Mouse (Mus musculus): Measurements from ENCODE around the gene Fam171a2. TPM values are rescaled to one million over a fixed set of nuclear protein-coding genes. Genes with fewer than 3 reads are reported as not detected.

Gene Fam171a2
- under 1 TPM in 1 of 2 experiments, not detected in 1; 0.32 TPM for polyA plus RNA-seq (2017; shearing (Covaris generic))

GRCm38 (mm10) chr11:102447497-102447896, at the start of gene Fam171a2:
TSS of gene Fam171a2 (minus strand) at chr11:102447682.

GRCm38 (mm10) chr11:102469648-102470357, 22.3 kb upstream of the Fam171a2 start, which contains the start of gene Itga2b:
TSS of gene Itga2b (minus strand) at chr11:102470122.

GRCm38 (mm10) chr11:102430121-102431017, 17.1 kb downstream of the Fam171a2 start, which contains the start of gene Grn:
TSS of gene Grn (plus strand) at chr11:102430315.

GRCm38 (mm10) chr11:102407834-102408215, 39.7 kb downstream of the Fam171a2 start, which contains the start of gene Slc25a39:
TSS of gene Slc25a39 (minus strand) at chr11:102407946.

GRCm38 (mm10) chr11:102393238-102393634, 54.2 kb downstream of the Fam171a2 start, which contains the start of gene Rundc3a:
TSS of gene Rundc3a (plus strand) at chr11:102393403.

Other genes with a start within 250 kb of the Fam171a2 start
- 10 to 100 TPM; 23.2 to 25.0 TPM for gene Hdac5, start 217.5 kb downstream of the Fam171a2 start, polyA plus RNA-seq (2017; shearing (Covaris generic))
- 1 to 10 TPM; 1.3 to 2.5 TPM for gene BC030867, start 198.8 kb downstream of the Fam171a2 start, polyA plus RNA-seq (2017; shearing (Covaris generic))
- not detected for gene Asb16, start 178.9 kb downstream of the Fam171a2 start, polyA plus RNA-seq (2017; shearing (Covaris generic))
- gene Tmub2, start 162.8 kb downstream of the Fam171a2 start, polyA plus RNA-seq (2017; shearing (Covaris generic)) = 10 to 100 TPM; 53.2 to 53.9 TPM
- 10 to 100 TPM; 18.9 to 21.8 TPM for gene Atxn7l3, start 151.1 kb downstream of the Fam171a2 start, polyA plus RNA-seq (2017; shearing (Covaris generic))
- gene Ubtf, start 127.9 kb downstream of the Fam171a2 start, polyA plus RNA-seq (2017; shearing (Covaris generic)) = 100 to 1,000 TPM; 104 to 123 TPM
- gene Slc4a1, start 81.5 kb downstream of the Fam171a2 start, polyA plus RNA-seq (2017; shearing (Covaris generic)) = 1 to 10 TPM; 3.0 to 3.3 TPM
- 10 to 100 TPM; 25.8 to 29.9 TPM for gene Rundc3a, start 54.3 kb downstream of the Fam171a2 start, polyA plus RNA-seq (2017; shearing (Covaris generic))
- 10 to 100 TPM; 78.1 to 93.5 TPM for gene Slc25a39, start 39.7 kb downstream of the Fam171a2 start, polyA plus RNA-seq (2017; shearing (Covaris generic))
- 10 to 100 TPM; 42.4 to 63.7 TPM for gene Grn, start 17.4 kb downstream of the Fam171a2 start, polyA plus RNA-seq (2017; shearing (Covaris generic))
- gene Itga2b, start 22.4 kb upstream of the Fam171a2 start, polyA plus RNA-seq (2017; shearing (Covaris generic)) = 1 to 10 TPM in 1 of 2 experiments, under 1 TPM in 1; 0.64 to 1.1 TPM
- 10 to 100 TPM; 57.4 to 60.5 TPM for gene Gpatch8, start 108.7 kb upstream of the Fam171a2 start, polyA plus RNA-seq (2017; shearing (Covaris generic))
- not detected for gene Gm11627, start 131.8 kb upstream of the Fam171a2 start, polyA plus RNA-seq (2017; shearing (Covaris generic))
- gene Fzd2, start 156.7 kb upstream of the Fam171a2 start, polyA plus RNA-seq (2017; shearing (Covaris generic)) = not detected
- gene Meioc, start 216.0 kb upstream of the Fam171a2 start, polyA plus RNA-seq (2017; shearing (Covaris generic)) = under 1 TPM in 1 of 2 experiments, not detected in 1; 0.04 TPM

Measured in activated CD4-positive, CD25-positive, alpha-beta regulatory T cell (primary cell).